Mouse (Mus musculus) hindbrain, embryonic 14.5 days (tissue): ENCODE results near the gene Megf9. TPM values are rescaled to one million over a fixed set of nuclear protein-coding genes. Genes with fewer than 3 reads are reported as not detected.

ENCODE experiments used
- ATAC-seq: fragments of 200-750 bp; cut with Nextera tagmentation; 2 replicates; pipeline ENCODE4 v1.8.0; 2017; ENCODE audit warnings: moderate number of reproducible peaks, mild to moderate bottlenecking, moderate TSS enrichment, moderate library complexity; ENCODE audit not compliant: low FRiP score
- DNase-seq: peaks from one replicate; pipeline ENCODE4 v3.0.0-alpha.2; 2015; ENCODE audit warnings: low spot score
- H3K27ac ChIP-seq: fragments of 300-500 bp; sonication (generic); 2 replicates; pipeline ENCODE4 v1.5.1; 2014; ENCODE audit warnings: mild to moderate bottlenecking, moderate library complexity
- H3K27me3 ChIP-seq: fragments of 300-500 bp; sonication (generic); 2 replicates; pipeline ENCODE4 v1.6.1; 2014; ENCODE audit warnings: mild to moderate bottlenecking, low read length, mixed read lengths; ENCODE audit not compliant: control insufficient read depth, insufficient read depth
- H3K36me3 ChIP-seq: fragments of 300-500 bp; sonication (generic); replicated peaks from 2 replicates; pipeline ENCODE4 v1.6.1; 2014; ENCODE audit not compliant: control insufficient read depth, insufficient read depth
- H3K4me1 ChIP-seq: fragments of 300-500 bp; sonication (generic); replicated peaks from 2 replicates; pipeline ENCODE4 v1.6.1; 2014; ENCODE audit warnings: antibody characterized with exemption, low read length, mixed read lengths; ENCODE audit not compliant: control insufficient read depth, insufficient read depth
- H3K4me2 ChIP-seq: fragments of 300-500 bp; sonication (generic); replicated peaks from 2 replicates; pipeline ENCODE4 v1.6.1; 2014; ENCODE audit warnings: mild to moderate bottlenecking, moderate library complexity
- H3K4me3 ChIP-seq: fragments of 300-500 bp; sonication (generic); replicated peaks from 2 replicates; pipeline ENCODE4 v1.5.1; 2014; ENCODE audit warnings: mild to moderate bottlenecking, low read length
- H3K9ac ChIP-seq: fragments of 300-500 bp; sonication (generic); 2 replicates; pipeline ENCODE4 v1.6.1; 2014
- H3K9me3 ChIP-seq: fragments of 300-500 bp; sonication (generic); 2 replicates; pipeline ENCODE4 v1.6.1; 2016; ENCODE audit warnings: low read length; ENCODE audit not compliant: control insufficient read depth
- WGBS: fragments of 180-500 bp; shearing (Covaris S2); extraction: QIAGEN DNeasy Blood & Tissue Kit; methylation state at CpG from one replicate; pipeline ENCODE4 v1.1.7; 2014; 5-methylcytosine and 5-hydroxymethylcytosine counted together
- polyA plus RNA-seq: library from polyadenylated mRNA; unstranded; fragments of >200 nt; fragmentation: Nextera tagmentation; extraction: Ambion mirVana; gene quantifications from 2 replicates; pipeline ENCODE4 v1.2.1, GENCODE M21; 2014

Gene Megf9
- polyA plus RNA-seq, 1 experiment from 2014 or later, result 41.8 TPM

DNA sequence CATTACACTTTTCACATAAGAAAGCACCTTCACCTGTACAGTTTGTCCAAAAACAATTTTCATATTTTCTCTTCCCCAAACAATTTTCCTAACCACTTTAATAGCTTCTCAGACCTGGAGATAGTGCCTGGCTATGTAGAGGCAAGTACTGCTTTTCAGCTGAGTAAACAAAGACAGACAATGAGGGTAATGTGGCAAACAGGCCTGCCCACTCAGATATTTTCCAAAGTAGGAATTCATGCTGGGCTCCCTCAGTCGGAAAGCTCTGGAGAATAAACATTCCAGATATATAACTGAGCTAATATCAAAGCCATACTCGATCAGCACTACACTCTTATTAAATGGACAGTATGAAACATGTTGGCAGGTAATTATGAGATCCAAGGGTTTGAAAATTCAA, 25.2 kb downstream of the Megf9 start:
- DNase-seq, result no peak

DNA sequence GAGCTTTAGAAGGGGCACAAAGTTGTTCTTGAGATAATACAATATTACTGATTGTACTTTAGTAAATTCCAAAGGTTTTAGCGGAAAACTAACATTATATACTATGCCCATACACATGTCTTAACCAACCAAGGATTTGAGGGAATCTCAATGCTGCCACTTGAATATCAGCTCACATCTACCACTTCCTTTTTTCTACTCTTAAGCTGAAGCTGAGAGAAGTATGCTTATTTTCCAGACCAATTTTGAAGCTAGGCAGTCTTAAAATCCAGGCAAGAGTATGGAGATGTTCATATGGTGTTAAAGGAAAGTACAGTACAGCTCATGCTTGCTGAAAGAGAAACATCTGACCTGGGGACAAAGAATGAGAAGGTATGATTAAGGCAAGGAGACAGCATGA, 26.6 kb downstream of the Megf9 start:
- no peaks in the 10 kb centered on the region for H3K27me3 ChIP-seq
- WGBS, result 100% methylated on average over 1 of the region's 1 CpGs
- H3K4me3 ChIP-seq, result no peak overlapping the region
- H3K27ac ChIP-seq, result no peak overlapping the region
- no peak overlapping the region for H3K9ac ChIP-seq
- H3K36me3 ChIP-seq, result no peaks in the 10 kb centered on the region
- DNase-seq (no peak), ATAC-seq (no peak)
- no peak overlapping the region for H3K4me2 ChIP-seq
- H3K4me1 ChIP-seq, result peaks cover 11% of the 10 kb centered on the region; the same call in 1 of the 2 replicates
- no peaks in the 10 kb centered on the region for H3K9me3 ChIP-seq

More for the DNA sequence above, 25.2 kb downstream of the Megf9 start:
- no peaks in the 10 kb centered on the region for H3K36me3 ChIP-seq
- H3K4me2 ChIP-seq, result no peak overlapping the region
- WGBS, result 8% methylated on average over 2 of the region's 2 CpGs
- H3K27me3 ChIP-seq, result no peaks in the 10 kb centered on the region
- H3K4me1 ChIP-seq, result peaks cover 11% of the 10 kb centered on the region; the same call in 1 of the 2 replicates
- ATAC-seq, result no peak
- H3K27ac ChIP-seq, result peak overlapping the region; percentile 6
- H3K4me3 ChIP-seq, result no peak overlapping the region
- no peaks in the 10 kb centered on the region for H3K9me3 ChIP-seq
- no peak overlapping the region for H3K9ac ChIP-seq

DNA sequence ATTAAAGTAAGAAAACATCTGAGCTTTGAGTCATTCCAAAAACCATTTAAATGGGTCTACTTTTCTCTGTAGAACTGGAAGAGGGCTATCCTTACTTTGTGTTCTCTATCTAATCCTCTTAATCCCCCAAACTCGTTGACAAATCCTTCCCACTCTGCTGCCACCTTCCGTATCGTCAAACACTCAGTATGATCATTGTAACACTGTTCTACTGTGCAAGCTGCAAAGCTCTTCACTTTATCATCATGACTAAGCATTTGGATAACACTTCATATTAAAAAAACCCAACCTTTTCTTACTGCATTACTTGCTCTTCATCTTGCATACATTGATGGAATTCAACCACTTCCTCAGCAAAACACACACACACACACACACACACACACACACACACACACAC, 28.8 kb downstream of the Megf9 start:
- no peak for ATAC-seq

GRCm38 (mm10) chr4:70503827-70504226, 31.0 kb downstream of the Megf9 start:
- Histone ChIP-seq H3K4me1 (no peaks in the 10 kb centered on the region), H3K27ac (no peak overlapping the region), H3K4me3 (no peak overlapping the region), H3K9ac (no peak overlapping the region), H3K9me3 (no peaks in the 10 kb centered on the region), H3K36me3 (no peaks in the 10 kb centered on the region), H3K27me3 (no peaks in the 10 kb centered on the region), H3K4me2 (no peak overlapping the region)
- DNase-seq (no peak), ATAC-seq (no peak)
- WGBS, result 66% methylated on average over 1 of the region's 1 CpGs

More for the DNA sequence above, 28.8 kb downstream of the Megf9 start:
- Histone ChIP-seq H3K4me1 (peaks cover 11% of the 10 kb centered on the region; the same call in 1 of the 2 replicates), H3K27me3 (no peaks in the 10 kb centered on the region), H3K36me3 (no peaks in the 10 kb centered on the region), H3K9ac (no peak overlapping the region), H3K4me2 (no peak overlapping the region), H3K4me3 (no peak overlapping the region), H3K27ac (no peak overlapping the region), H3K9me3 (no peaks in the 10 kb centered on the region)
- WGBS, result 85% methylated on average over 3 of the region's 3 CpGs
- no peak for DNase-seq

DNA sequence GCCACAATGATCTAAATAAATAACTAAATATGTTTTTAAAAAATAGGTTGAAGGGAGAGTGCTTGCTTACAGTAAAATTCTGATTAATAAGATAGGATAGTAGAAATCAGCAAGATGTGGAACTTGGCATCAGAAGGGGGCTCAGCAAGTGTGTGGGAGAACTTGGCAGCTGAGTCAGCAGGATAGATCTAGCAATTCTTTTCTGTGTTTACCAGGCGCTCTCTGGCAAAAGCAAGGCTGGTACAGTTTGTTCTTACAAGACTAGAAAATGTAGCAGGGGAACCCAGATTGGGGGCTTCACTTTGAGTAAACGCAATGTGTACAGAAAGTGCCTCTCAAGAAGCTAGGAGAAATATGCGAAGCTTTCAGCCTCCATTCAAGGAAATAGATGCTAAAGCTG, 35.5 kb downstream of the Megf9 start:
- no peaks in the 10 kb centered on the region for H3K4me1 ChIP-seq
- no peak for DNase-seq
- 91% methylated on average over 3 of the region's 3 CpGs for WGBS
- no peak overlapping the region for H3K27ac ChIP-seq
- no peak overlapping the region for H3K4me2 ChIP-seq
- H3K9ac ChIP-seq, result no peak overlapping the region
- H3K9me3 ChIP-seq, result no peaks in the 10 kb centered on the region
- no peaks in the 10 kb centered on the region for H3K36me3 ChIP-seq
- H3K4me3 ChIP-seq, result no peak overlapping the region
- no peak for ATAC-seq
- no peaks in the 10 kb centered on the region for H3K27me3 ChIP-seq

- H3K4me2 ChIP-seq, result no peak overlapping the region
- no peaks in the 10 kb centered on the region for H3K36me3 ChIP-seq
- DNase-seq (no peak), ATAC-seq (no peak)
- H3K9me3 ChIP-seq, result no peaks in the 10 kb centered on the region
- H3K27ac ChIP-seq, result no peak overlapping the region
- 82% methylated on average over 1 of the region's 1 CpGs for WGBS
- no peaks in the 10 kb centered on the region for H3K4me1 ChIP-seq
- H3K4me3 ChIP-seq, result no peak overlapping the region
- no peaks in the 10 kb centered on the region for H3K27me3 ChIP-seq
- H3K9ac ChIP-seq, result no peak overlapping the region
These were observed 37.8 kb downstream of the Megf9 start for GRCm38 (mm10) chr4:70496978-70497377.

DNA sequence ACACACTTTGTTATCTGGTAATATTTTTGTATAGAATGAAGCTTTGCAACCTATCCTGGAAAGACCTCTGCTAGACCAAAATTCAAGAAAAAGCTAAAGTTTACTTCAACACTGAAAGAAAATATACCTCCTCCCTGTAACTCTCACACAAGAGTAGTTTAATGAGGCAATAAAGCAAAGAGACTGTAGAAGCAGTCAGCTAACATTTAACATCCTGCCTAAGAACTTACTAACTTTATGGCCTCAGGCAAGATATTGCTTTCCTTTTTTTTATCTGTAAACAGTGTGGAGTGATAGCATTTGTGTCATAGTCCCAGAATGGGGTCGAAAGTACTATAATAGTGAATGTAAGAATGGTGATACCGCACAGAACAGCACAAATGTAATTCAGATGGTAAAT, 45.0 kb downstream of the Megf9 start:
- no peak overlapping the region for H3K4me3 ChIP-seq
- H3K9me3 ChIP-seq, result no peaks in the 10 kb centered on the region
- H3K9ac ChIP-seq, result no peak overlapping the region
- ATAC-seq, result no peak
- DNase-seq, result no peak
- H3K27ac ChIP-seq, result no peak overlapping the region
- H3K27me3 ChIP-seq, result no peaks in the 10 kb centered on the region
- no peaks in the 10 kb centered on the region for H3K36me3 ChIP-seq
- no peak overlapping the region for H3K4me2 ChIP-seq
- 94% methylated on average over 2 of the region's 2 CpGs for WGBS
- H3K4me1 ChIP-seq, result 0 out of 2 replicates have a peak, but pooled peaks cover 4% of the 10 kb centered on the region

- Histone ChIP-seq H3K9ac (no peak overlapping the region), H3K27me3 (no peaks in the 10 kb centered on the region), H3K27ac (no peak overlapping the region), H3K4me1 (0 out of 2 replicates have a peak, but pooled peaks cover 4% of the 10 kb centered on the region), H3K4me3 (no peak overlapping the region), H3K9me3 (no peaks in the 10 kb centered on the region), H3K36me3 (no peaks in the 10 kb centered on the region), H3K4me2 (no peak overlapping the region)
- no peak for ATAC-seq
- 77% methylated on average over 3 of the region's 3 CpGs for WGBS
- DNase-seq, result no peak
These were observed 46.4 kb downstream of the Megf9 start for GRCm38 (mm10) chr4:70488415-70488814.

DNA sequence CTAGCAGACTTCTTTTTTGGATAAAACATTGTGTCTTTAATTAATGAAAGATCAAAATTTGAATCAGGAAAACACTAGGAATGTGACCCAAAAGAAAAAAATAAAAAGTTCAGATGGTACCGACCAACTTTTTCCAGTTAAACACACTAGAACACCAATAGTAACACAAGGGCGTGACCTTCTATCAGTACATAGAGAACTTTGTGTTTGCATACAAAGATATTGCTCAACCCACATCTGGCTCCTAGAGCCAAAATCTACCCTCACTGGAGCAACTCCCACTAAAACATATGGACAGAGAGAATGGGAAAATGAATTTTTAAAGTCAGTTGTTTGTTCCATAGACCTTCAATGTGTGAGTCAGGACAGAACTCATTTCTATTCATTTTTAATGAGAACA, 50.7 kb downstream of the Megf9 start:
- no peak for ATAC-seq
- no peaks in the 10 kb centered on the region for H3K9me3 ChIP-seq
- DNase-seq, result no peak
- H3K4me3 ChIP-seq, result no peak overlapping the region
- 0 out of 2 replicates have a peak, but pooled peaks cover 4% of the 10 kb centered on the region for H3K4me1 ChIP-seq
- H3K27ac ChIP-seq, result no peak overlapping the region
- H3K36me3 ChIP-seq, result no peaks in the 10 kb centered on the region
- H3K27me3 ChIP-seq, result no peaks in the 10 kb centered on the region
- 89% methylated on average over 2 of the region's 2 CpGs for WGBS
- no peak overlapping the region for H3K4me2 ChIP-seq
- H3K9ac ChIP-seq, result no peak overlapping the region

DNA sequence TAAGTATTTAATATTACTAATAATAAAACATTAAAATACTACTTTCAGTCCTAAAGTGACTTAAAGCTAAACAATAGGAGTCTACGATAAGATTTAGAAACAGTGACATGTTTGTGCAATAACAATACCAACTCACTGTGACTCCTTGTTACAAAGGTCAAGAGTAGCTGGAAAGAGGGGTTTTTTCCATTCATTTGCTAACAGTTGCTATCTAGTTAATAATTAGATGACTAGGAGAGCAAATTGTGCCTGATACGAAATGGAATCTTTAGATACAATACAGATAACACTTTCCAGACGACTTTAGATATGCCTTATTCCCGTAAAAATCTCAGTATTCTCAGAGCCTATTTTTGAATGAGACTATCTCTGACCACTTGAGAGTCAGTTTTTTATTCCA, 52.9 kb downstream of the Megf9 start:
- DNase-seq, result no peak
- ATAC-seq, result no peak
- H3K4me3 ChIP-seq, result no peak overlapping the region

More for the DNA sequence above, 52.9 kb downstream of the Megf9 start:
- Histone ChIP-seq H3K36me3 (no peaks in the 10 kb centered on the region), H3K4me1 (no peaks in the 10 kb centered on the region), H3K27ac (no peak overlapping the region), H3K27me3 (no peaks in the 10 kb centered on the region), H3K9me3 (no peaks in the 10 kb centered on the region), H3K9ac (no peak overlapping the region), H3K4me2 (no peak overlapping the region)
- WGBS, result 82% methylated on average over 4 of the region's 4 CpGs
